Mouse (Mus musculus): ENCODE measurements around the gene Hoxc13. TPM values are rescaled to one million over a fixed set of nuclear protein-coding genes. Genes with fewer than 3 reads are reported as not detected.

Hoxc13 gene
- total RNA-seq, 2 experiments from 2014 or later, result not detected

DNA sequence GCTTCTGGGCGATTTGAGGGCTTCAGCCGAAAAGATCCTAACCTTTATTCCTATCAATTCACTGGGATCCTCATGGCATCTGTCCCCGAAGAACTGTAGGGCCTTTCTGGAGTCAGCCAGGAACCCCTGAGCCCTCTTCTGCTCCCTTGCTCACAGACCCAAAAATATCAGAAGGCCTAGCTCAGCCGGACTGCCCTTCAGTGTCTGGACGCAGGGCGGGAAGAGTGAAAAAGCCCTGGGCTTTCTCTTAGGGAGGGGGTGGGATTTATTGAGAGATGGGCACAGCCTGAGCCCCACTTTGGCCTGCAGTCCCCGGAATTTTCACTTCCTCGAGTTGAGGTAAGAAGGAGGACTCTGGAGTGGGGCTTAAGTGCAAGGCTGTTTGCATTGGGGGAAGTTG is 42.4 kb downstream of the Hoxc13 start:
- ATAC-seq (ENCODE audit: poor library complexity, severe bottlenecking), result no peak

DNA sequence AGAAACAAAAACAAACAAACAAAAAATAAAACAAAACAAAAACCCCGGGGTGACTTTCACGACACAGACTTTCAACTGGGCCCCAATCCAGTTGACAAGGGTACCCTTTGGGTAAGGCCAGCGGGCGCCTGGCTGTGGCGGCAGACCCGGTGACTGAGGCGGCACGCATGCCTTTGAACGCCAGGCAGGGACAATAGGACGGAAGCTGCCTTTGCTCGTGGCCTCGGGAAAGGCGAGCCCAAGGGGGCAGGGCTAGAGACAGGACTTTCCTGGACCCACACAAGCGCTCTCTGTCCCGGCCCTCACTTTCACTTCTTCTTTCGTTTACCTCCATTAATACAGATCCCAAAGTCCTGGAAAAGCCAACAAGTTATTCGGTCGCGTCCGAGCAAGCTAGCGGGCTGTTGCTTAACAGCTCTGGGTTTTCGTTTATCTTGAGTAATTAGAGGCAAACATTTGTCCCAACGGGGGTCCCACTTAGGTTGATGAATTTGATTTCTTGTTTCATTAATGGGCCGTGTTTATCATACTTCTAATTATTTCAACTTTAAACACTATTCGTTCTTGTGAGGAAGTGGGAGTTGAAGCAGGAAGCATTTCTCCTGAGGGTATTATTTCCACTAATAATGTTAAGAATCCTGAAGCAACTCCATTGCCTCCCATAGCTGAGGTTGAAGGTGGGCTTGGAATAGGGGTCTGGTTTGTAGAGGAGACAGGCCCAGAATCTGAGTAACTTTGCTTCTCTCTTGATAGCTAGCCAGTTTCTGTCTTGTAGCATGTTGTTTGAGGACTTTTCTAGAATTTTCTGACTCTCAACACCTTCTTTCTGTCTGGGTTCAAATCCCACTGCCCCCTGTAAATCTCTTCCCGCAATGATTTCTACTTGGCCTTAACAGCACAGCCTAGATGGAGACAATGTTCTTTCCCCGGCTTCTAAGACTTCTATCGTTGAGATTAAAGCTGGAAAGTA is 43.1 kb downstream of the Hoxc13 start:
- ATAC-seq (ENCODE audit: poor library complexity, severe bottlenecking), result peak; percentile 38; the same call in 1 of the 2 replicates

- ATAC-seq (ENCODE audit: poor library complexity, severe bottlenecking), result no peak
Measured at GRCm38 (mm10) chr15:102965003-102965891, 44.3 kb downstream of the Hoxc13 start.

DNA sequence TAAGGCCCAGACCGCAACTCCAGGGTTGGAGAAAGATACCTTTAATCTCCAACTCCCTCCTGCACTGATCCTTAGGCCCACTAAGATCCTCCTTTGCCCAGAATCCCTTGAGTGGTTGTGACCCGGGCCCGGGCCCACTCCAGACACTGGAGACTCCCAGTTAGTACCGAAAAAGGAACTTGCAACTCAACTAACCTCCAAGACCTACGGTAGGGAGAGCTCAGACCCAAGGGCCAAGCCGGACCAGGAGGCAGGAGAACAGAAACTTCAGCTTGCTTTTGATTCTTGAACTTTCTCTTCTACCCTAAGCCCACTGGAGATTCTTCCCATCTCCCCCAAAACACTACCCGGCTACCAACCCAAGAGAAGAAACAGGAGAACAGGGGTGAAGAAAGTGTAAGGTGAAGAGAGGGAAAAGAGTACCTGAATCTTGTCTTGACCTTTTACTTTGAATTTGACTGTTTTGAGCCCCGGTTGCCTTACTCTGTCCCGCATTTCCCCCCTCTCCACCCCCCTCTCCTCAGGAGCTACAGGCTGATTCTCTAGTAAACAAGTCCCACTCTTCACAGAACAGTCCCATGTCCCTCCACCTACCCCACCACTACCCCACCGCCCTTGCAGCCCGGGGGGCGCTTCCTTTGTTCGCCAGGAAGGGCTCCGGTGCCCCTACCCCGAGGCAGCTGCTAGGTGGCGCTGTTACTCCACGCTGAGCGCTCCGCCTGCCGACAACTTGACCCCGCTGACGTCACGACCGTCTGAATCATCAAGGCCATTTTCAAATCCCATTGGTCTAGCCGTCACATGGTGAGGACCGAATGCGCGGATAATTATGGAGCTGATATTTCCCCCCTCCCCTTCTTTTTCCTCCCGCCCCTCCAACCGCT is 45.2 kb downstream of the Hoxc13 start:
- peak; percentile 77 for ATAC-seq (ENCODE audit: poor library complexity, severe bottlenecking)

DNA sequence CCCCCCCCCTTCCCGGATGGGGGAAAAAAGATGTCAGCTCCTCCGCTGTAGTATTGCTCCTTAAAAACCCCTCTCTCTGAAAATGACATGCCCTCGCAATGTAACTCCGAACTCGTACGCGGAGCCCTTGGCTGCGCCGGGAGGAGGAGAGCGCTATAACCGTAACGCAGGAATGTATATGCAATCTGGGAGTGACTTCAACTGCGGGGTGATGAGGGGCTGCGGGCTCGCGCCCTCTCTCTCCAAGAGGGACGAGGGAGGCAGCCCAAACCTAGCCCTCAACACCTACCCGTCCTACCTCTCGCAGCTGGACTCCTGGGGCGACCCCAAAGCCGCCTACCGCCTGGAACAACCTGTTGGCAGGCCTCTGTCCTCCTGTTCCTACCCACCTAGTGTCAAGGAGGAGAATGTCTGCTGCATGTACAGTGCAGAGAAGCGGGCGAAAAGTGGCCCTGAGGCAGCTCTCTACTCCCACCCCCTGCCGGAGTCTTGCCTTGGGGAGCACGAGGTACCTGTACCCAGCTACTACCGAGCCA is 45.9 kb downstream of the Hoxc13 start, which contains the start of gene Hoxc10:
Gene Hoxc10, plus strand, starts transcription at position 21 of the 536 bp plus-strand sequence.
- ATAC-seq (ENCODE audit: poor library complexity, severe bottlenecking), result no peak

DNA sequence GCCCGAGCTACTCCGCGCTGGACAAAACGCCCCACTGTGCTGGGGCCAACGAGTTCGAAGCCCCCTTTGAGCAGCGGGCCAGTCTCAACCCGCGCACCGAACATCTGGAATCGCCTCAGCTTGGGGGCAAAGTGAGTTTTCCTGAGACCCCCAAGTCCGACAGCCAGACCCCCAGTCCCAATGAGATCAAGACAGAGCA is 46.3 kb downstream of the Hoxc13 start, which contains the start of gene Hoxc5:
Gene Hoxc5, plus strand, starts transcription at position 132 of the 199 bp plus-strand sequence.
- ATAC-seq (ENCODE audit: poor library complexity, severe bottlenecking), result no peak

DNA sequence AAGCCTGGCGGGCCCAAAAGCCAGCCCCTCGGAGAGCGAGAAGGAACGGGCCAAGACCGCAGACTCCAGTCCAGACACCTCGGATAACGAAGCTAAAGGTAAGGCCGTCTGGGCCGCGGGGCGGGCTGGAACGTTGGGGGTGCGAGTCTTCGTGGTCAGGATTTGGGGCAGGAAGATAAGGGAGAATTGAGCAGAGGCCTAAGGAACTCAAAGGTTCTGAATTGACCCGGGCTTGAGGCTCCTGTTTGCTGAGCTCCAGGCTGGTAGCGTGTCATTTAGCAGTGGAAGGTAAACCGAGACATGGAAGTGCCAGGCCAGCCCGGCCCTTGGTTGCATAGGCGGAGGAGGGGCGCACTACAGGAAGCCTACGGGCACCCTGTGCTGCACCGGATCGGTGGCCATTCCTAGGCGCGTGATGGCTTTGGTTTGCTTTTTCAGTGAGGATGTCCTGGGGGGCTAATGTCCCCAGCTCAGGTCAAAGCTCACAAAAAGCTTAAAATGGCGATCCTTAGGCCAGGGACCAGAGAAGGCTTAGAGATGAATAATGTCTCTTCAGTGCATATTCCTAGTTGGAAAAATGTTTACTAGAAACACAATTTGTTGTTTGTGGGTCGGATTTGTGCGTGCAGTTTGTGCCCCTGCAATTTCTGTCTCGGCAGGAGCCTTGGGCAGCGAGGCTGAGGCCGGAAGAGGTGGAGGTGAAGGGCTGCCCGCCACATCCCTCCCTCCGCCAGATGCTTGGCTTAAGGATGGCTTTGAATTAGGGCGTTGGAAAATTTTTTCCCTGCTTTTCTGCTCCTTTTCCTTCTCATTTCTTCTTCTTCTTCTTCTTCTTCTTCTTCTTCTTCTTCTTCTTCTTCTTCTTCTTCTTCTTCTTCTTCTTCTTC is 46.9 kb downstream of the Hoxc13 start:
- ATAC-seq (ENCODE audit: poor library complexity, severe bottlenecking), result no peak

GRCm38 (mm10) chr15:102969296-102969695 is 48.4 kb downstream of the Hoxc13 start:
- ATAC-seq (ENCODE audit: poor library complexity, severe bottlenecking), result no peak

GRCm38 (mm10) chr15:102970740-102971139 is 49.8 kb downstream of the Hoxc13 start:
- no peak for ATAC-seq (ENCODE audit: poor library complexity, severe bottlenecking)

- ATAC-seq (ENCODE audit: poor library complexity, severe bottlenecking), result no peak
Measured at GRCm38 (mm10) chr15:102972254-102972653, 51.4 kb downstream of the Hoxc13 start.

- no peak for ATAC-seq (ENCODE audit: poor library complexity, severe bottlenecking)
Measured at GRCm38 (mm10) chr15:102972753-102973152, 51.9 kb downstream of the Hoxc13 start.

DNA sequence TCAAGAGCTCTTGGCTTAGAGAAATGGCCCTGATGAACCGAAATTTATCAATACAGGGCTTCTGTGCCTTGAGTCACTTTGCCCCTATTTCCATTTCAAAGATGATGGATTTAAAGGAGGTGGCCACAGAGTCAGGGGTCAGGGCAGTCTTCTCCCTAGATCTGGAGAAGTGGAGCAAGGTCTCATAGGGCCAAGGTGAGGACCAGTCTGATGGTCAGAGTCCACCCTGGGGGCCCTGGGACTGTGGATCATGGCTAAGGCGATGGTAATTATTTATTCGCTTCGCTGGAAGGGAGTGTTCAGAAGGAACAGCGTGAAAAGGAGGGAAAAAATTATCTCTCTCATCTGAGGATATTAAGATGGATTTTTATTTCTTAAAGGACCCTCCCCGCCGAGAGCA is 54.1 kb downstream of the Hoxc13 start:
- no peak for ATAC-seq (ENCODE audit: poor library complexity, severe bottlenecking)

DNA sequence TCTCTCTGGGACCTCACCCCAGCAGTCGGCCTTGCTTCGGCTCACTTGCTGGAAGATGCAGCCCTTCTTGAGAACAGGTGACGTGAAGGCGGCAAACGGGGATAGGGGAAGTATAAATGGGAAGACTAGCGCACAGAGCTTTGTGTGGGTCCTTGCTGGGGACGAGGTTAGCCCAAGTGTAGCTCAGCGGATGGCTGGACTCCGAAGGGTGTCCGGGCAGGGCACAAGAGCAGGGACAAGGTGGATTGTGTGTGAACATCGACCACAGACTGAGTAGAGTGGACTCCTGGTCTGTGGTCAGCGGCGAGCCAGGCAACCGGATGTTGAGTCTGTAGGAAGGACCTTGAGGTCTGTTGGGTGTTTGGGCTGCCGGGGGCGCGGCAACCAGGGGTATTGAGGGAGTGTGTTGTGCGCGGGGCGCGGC is 54.8 kb downstream of the Hoxc13 start:
- no peak for ATAC-seq (ENCODE audit: poor library complexity, severe bottlenecking)

- ATAC-seq (ENCODE audit: poor library complexity, severe bottlenecking), result no peak
Measured at GRCm38 (mm10) chr15:102976171-102976570, 55.3 kb downstream of the Hoxc13 start, which contains the start of gene Hoxc9. Gene Hoxc9, plus strand, starts transcription at chr15:102976439.

DNA sequence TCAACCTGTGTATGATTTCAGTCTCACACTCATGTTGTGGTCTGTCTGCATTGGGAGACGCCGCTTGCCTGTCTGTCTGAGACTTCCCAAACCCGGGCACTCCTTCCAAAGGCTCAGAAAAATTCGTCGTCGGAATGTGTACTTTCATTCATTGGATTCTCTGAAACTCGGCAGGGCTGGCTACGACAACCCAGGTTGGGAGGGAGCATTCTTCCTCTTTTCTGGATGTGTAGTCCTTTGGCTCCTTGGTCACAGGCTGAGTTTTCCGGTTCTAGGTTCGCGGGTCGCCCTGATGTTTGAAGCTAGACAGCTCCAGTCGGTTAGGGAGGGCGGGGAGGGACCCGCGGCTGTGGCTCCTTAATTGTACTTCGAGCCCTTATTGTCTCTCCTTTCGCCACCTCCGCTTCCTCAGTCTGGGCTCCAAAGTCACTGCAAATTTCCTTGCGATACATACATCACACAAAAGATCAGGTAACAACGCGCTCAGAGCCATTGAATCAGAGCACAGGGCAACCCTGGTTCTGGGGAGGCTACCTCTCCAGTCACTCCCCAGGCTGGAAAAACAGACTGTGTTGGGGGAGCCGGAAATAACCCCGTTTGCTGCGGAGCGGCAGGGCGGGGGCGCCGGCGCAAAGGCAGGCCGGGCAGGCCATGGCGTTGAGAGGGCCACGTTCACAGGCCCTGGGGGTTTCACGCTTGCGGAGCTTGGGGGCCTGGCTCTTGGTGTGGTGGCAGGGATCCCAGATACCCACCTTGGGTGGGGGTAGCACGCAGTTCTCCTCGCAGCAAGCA is 55.9 kb downstream of the Hoxc13 start:
- no peak; the same call in 1 of the 2 replicates for ATAC-seq (ENCODE audit: poor library complexity, severe bottlenecking)

DNA sequence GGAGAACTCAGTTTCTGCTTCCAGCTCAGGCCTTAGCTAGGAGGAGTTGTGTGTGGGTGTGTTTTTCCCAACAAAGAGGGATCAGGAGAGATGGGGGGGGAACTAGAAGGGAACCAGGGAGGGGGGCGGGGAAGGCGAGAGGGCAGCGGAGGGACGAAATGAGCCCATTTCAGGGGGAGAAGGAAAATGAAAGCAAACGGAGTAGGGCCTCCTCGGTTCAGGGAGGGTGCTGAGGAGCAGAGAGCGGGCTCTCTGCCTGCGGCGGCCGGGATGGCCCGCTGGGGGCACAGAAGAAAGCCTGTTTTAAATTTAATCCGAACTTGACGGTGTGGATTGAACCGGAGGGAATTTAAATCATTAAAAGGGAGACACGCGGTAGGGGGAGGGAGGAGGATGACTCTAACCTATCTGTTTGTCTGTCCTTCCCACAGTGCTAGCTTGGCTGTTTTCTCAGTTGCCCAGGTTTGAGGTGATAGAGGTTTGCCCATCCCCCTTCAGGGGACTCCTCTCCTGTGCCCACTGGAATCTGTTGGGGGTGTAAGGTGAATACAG is 56.6 kb downstream of the Hoxc13 start:
- no peak for ATAC-seq (ENCODE audit: poor library complexity, severe bottlenecking)

Data from megakaryocyte, adult 5-6 weeks (primary cell).